13 mouse cellular contexts compared by ENCODE assay signal in genomic region chr1:36469811-36470444, GRCm38 (mm10). TPM values are rescaled to one million over a fixed set of nuclear protein-coding genes. Genes with fewer than 3 reads are reported as not detected.
DNase-seq lines count a peak whose midpoint lies in the region; ATAC-seq and TF ChIP-seq lines count a peak whose summit lies in the region.
"Had no signal": no experiment of that assay in that cellular context is flagged by ENCODE, and none has a peak within 500 bp of the region (broad histone marks: within the 10 kb centered on the region; RNA-seq: fewer than 3 reads in every experiment).

No protein-coding gene starts in this region.

- no peak overlapping the region for H3K9ac ChIP-seq in embryonic facial prominence, embryonic 12.5 days
- no peak overlapping the region for H3K9ac ChIP-seq in lung, postnatal 0 days (replicated peaks; ENCODE audit: low read depth)

- no peak for TF ChIP-seq EP300 in lung, postnatal 0 days (IDR thresholded peaks at IDR 0.05)

- no peak for TF ChIP-seq CTCF in lung, postnatal 0 days (IDR thresholded peaks at IDR 0.05)

- H3K9me3 ChIP-seq in embryonic facial prominence, embryonic 12.5 days: no peaks in the 10 kb centered on the region
- no peaks in the 10 kb centered on the region for H3K9me3 ChIP-seq in embryonic facial prominence, embryonic 10.5 days
- no peaks in the 10 kb centered on the region for H3K9me3 ChIP-seq in lung, postnatal 0 days (ENCODE audit: low read length)
- H3K9me3 ChIP-seq: hindbrain, embryonic 13.5 days; neural tube, embryonic 15.5 days had no signal

- ATAC-seq in embryonic facial prominence, embryonic 12.5 days (ENCODE audit: insufficient number of reproducible peaks, insufficient read depth, low FRiP score, low TSS enrichment): no peak
- no peak for ATAC-seq in lung, postnatal 0 days

- intact Hi-C loops in heart, postnatal 25 days (cut with DNase I): no loop called here
- intact Hi-C loops in left cerebral cortex, postnatal 4 days (cut with DNase I): no loop called here

- H3K4me3 ChIP-seq in embryonic facial prominence, embryonic 12.5 days: no peak overlapping the region
- no peak overlapping the region for H3K4me3 ChIP-seq in embryonic facial prominence, embryonic 10.5 days
- no peak overlapping the region for H3K4me3 ChIP-seq in lung, postnatal 0 days (ENCODE audit: low read depth, low read length)

- 15% methylated on average over 2 of the region's 2 CpGs for WGBS in embryonic facial prominence, embryonic 12.5 days
- 30% methylated on average over 2 of the region's 2 CpGs for WGBS in embryonic facial prominence, embryonic 10.5 days
- WGBS in lung, postnatal 0 days: 38% methylated on average over 2 of the region's 2 CpGs

- H3K4me1 ChIP-seq in embryonic facial prominence, embryonic 12.5 days: peaks cover 31% of the 10 kb centered on the region
- H3K4me1 ChIP-seq in embryonic facial prominence, embryonic 10.5 days: peaks cover 52% of the 10 kb centered on the region
- H3K4me1 ChIP-seq in lung, postnatal 0 days (ENCODE audit: insufficient read depth, low read depth, low read length): peaks cover 23% of the 10 kb centered on the region

- no peaks in the 10 kb centered on the region for H3K36me3 ChIP-seq in embryonic facial prominence, embryonic 12.5 days
- H3K36me3 ChIP-seq in embryonic facial prominence, embryonic 10.5 days (replicated peaks): no peaks in the 10 kb centered on the region
- no peaks in the 10 kb centered on the region for H3K36me3 ChIP-seq in lung, postnatal 0 days (ENCODE audit: insufficient read depth, low read length)
- H3K36me3 ChIP-seq: hindbrain, embryonic 13.5 days; neural tube, embryonic 15.5 days had no signal

- DNase-seq in embryonic facial prominence, embryonic 10.5 days (ENCODE audit: low spot score): no peak
- DNase-seq in lung, postnatal 0 days (ENCODE audit: low spot score): peak; percentile 55
- no peak for DNase-seq in lung, postnatal 10 days
- peak; percentile 29 for DNase-seq in heart, postnatal 25 days (ENCODE audit: low spot score)
- DNase-seq in spleen, adult 18-20 months: no peak
- DNase-seq in left cerebral cortex, postnatal 4 days: no peak
- no peak for DNase-seq in B cell, adult 2 months
- DNase-seq: adrenal gland, postnatal 25 days; cerebellum, postnatal 14 days; kidney, postnatal 14 days had no signal

- H3K4me2 ChIP-seq in embryonic facial prominence, embryonic 12.5 days (replicated peaks): no peak overlapping the region
- no peak overlapping the region for H3K4me2 ChIP-seq in lung, postnatal 0 days (replicated peaks; ENCODE audit: low read depth, low read length)

- 0 out of 2 replicates have a peak overlapping the region, but pooled peaks have one; percentile 36 for H3K27ac ChIP-seq in embryonic facial prominence, embryonic 12.5 days
- no peak overlapping the region for H3K27ac ChIP-seq in embryonic facial prominence, embryonic 10.5 days (replicated peaks)
- no peak overlapping the region for H3K27ac ChIP-seq in lung, postnatal 0 days (ENCODE audit: low read length)
- H3K27ac ChIP-seq: hindbrain, embryonic 13.5 days had no signal

- no peaks in the 10 kb centered on the region for H3K27me3 ChIP-seq in embryonic facial prominence, embryonic 12.5 days
- H3K27me3 ChIP-seq in embryonic facial prominence, embryonic 10.5 days (replicated peaks; ENCODE audit: low read depth, poor library complexity, severe bottlenecking): peaks cover 9% of the 10 kb centered on the region; the same call in 1 of the 2 replicates
- no peaks in the 10 kb centered on the region for H3K27me3 ChIP-seq in lung, postnatal 0 days (replicated peaks; ENCODE audit: insufficient read depth, low read length)
- H3K27me3 ChIP-seq: neural tube, embryonic 15.5 days had no signal

RNA-seq across cellular contexts. Expression of gene Cnnm4, which starts 1.5 kb away (rescaled TPM):
- 15.3 and 16.1 TPM in 2 replicates for polyA plus RNA-seq in embryonic facial prominence, embryonic 12.5 days (2016; fragmentation: Nextera tagmentation; extraction: Ambion mirVana)
- polyA plus RNA-seq in embryonic facial prominence, embryonic 10.5 days (2016; fragmentation: Nextera tagmentation; extraction: Ambion mirVana): 16.2 and 16.4 TPM in 2 replicates
- polyA plus RNA-seq in lung, postnatal 0 days (2015; fragmentation: Nextera tagmentation; extraction: Ambion mirVana): 8.7 and 9.3 TPM in 2 replicates
- 1 to 10 TPM; 4.1 to 4.3 TPM for total RNA-seq in heart, postnatal 25 days (2021)
- 10 to 100 TPM; 13.6 to 14.3 TPM for total RNA-seq in left cerebral cortex, postnatal 4 days (2021)

RNA-seq across cellular contexts. Expression of gene Lman2l, which starts 24.9 kb away (rescaled TPM):
- polyA plus RNA-seq in embryonic facial prominence, embryonic 12.5 days (2016; fragmentation: Nextera tagmentation; extraction: Ambion mirVana): 65.2 and 68.2 TPM in 2 replicates
- polyA plus RNA-seq in embryonic facial prominence, embryonic 10.5 days (2016; fragmentation: Nextera tagmentation; extraction: Ambion mirVana): 58.4 and 62.9 TPM in 2 replicates
- 15.9 and 25.1 TPM in 2 replicates for polyA plus RNA-seq in lung, postnatal 0 days (2015; fragmentation: Nextera tagmentation; extraction: Ambion mirVana)
- 10 to 100 TPM; 22.8 to 27.2 TPM for total RNA-seq in heart, postnatal 25 days (2021)
- total RNA-seq in left cerebral cortex, postnatal 4 days (2021): 10 to 100 TPM; 40.7 to 45.7 TPM

RNA-seq across cellular contexts. Expression of gene Cnnm3, which starts 41.7 kb away (rescaled TPM):
- 4.3 and 5.6 TPM in 2 replicates for polyA plus RNA-seq in embryonic facial prominence, embryonic 12.5 days (2016; fragmentation: Nextera tagmentation; extraction: Ambion mirVana)
- 3.5 and 3.6 TPM in 2 replicates for polyA plus RNA-seq in embryonic facial prominence, embryonic 10.5 days (2016; fragmentation: Nextera tagmentation; extraction: Ambion mirVana)
- 3.3 TPM in 2 replicates for polyA plus RNA-seq in lung, postnatal 0 days (2015; fragmentation: Nextera tagmentation; extraction: Ambion mirVana)
- 10 to 100 TPM; 14.7 to 15.7 TPM for total RNA-seq in heart, postnatal 25 days (2021)
- 10 to 100 TPM; 39.3 to 40.0 TPM for total RNA-seq in left cerebral cortex, postnatal 4 days (2021)

Comparison
In these comparisons a context has a peak if more than half of its experiments do, and no peak if none do; other contexts are left out.
1. DNase-seq: peak in lung, postnatal 0 days (single experiment) and heart, postnatal 25 days (single experiment); none in embryonic facial prominence, embryonic 10.5 days (single experiment), lung, postnatal 10 days (single experiment), spleen, adult 18-20 months (0 of 2), left cerebral cortex, postnatal 4 days (single experiment) and B cell, adult 2 months (0 of 2).